Mouse (Mus musculus): ENCODE results near the gene C530008M17Rik.

DNA sequence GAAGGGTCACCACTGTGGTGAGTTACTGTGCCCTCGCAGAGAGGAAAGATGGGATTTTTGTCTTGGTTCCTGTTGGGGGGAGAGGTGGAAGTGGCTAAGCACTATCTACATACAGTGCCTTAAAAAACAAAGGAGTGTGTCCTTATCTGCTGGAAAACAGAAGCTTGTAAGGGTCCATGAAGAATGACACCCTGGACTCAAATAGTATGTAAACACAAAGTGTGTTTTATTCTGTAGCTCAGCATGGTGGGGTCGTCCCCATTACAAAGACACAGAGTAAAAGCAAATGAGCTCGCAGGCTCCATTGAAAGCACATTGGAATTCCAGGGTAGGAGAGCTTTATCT, 249.8 kb downstream of the C530008M17Rik start:
- TF ChIP-seq CTCF (IDR thresholded peaks at IDR 0.05; ENCODE audit: insufficient read depth, low read depth, low read length), result no peak
- no peak for TF ChIP-seq POLR2A (IDR thresholded peaks at IDR 0.05; ENCODE audit: insufficient read depth, low read depth, low read length)

Measured in olfactory bulb, adult 2 months (tissue).